Mouse (Mus musculus) bone marrow, adult 2 months (tissue): ENCODE data around the gene Ppp1r12c. TPM values are rescaled to one million over a fixed set of nuclear protein-coding genes. Genes with fewer than 3 reads are reported as not detected.
"Not testable (repeated sequence)": the region's sequence is repeated elsewhere in the genome, so short reads cannot be mapped to it uniquely, and the experiment has no call there.

ENCODE experiments used
- H3K27ac ChIP-seq: fragments of 200-500 bp; 2 replicates; pipeline ENCODE4 v1.5.1; 2012; ENCODE audit warnings: low read depth, mild to moderate bottlenecking, control low read depth, inconsistent platforms, low read length; ENCODE audit not compliant: control insufficient read depth, poor library complexity, insufficient read depth
- H3K4me1 ChIP-seq: fragments of 200-500 bp; 2 replicates; pipeline ENCODE4 v1.6.1; 2011; ENCODE audit warnings: low read length; ENCODE audit not compliant: control insufficient read depth, insufficient read depth
- H3K4me3 ChIP-seq: fragments of 200-500 bp; replicated peaks from 2 replicates; pipeline ENCODE3; 2011; ENCODE audit warnings: mild to moderate bottlenecking, low read depth, low read length, control low read depth; ENCODE audit not compliant: control insufficient read depth
- CTCF ChIP-seq: fragments of 200-500 bp; IDR thresholded peaks from 2 replicates; pipeline ENCODE4 v1.5.1; 2011; ENCODE audit warnings: low read length, control low read depth; ENCODE audit not compliant: control insufficient read depth, insufficient read depth
- POLR2A ChIP-seq: fragments of 200-500 bp; IDR thresholded peaks from 2 replicates; pipeline ENCODE4 v1.6.1; 2011; ENCODE audit warnings: low read depth, mild to moderate bottlenecking, control low read depth, low read length, borderline replicate concordance; ENCODE audit not compliant: control insufficient read depth
- WGBS: fragments of 180-500 bp; shearing (Covaris S2); methylation state at CpG from one replicate; pipeline ENCODE4 v1.1.7; 2018; 5-methylcytosine and 5-hydroxymethylcytosine counted together
- polyA plus RNA-seq: library from polyadenylated mRNA; stranded (reverse); fragments of >200 nt; gene quantifications from 2 replicates; pipeline ENCODE4 v1.2.4, GENCODE M21; 2011; ENCODE audit warnings: low replicate concordance; ENCODE audit not compliant: missing spikeins, insufficient read depth, insufficient read length

The Ppp1r12c gene
- polyA plus RNA-seq, 1 experiment: 340 TPM

DNA sequence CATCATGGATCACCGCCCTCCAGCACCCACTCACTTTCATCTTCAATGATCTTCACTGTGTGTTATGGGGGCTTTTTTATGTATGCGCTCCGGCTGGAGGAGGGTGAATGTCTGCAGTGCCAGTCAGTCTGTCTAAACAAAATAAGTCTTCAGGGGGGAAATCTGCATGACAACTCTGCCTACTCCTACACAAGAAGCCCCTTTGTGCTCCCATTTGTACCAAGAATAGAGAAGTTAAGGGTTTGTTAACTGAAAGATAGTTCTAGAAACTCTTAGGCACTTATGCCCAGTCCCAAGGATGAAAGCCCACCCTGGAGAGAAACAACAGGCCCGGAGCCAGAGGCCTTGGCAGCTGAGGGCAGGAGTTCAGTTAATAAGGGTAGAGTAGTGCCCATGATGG is 34.9 kb upstream of the Ppp1r12c start:
- Histone ChIP-seq H3K4me3 (no peak overlapping the region), H3K4me1 (no peaks in the 10 kb centered on the region), H3K27ac (no peak overlapping the region)
- TF ChIP-seq CTCF: no peak
- TF ChIP-seq POLR2A: no peak
- WGBS: 85% methylated on average over 4 of the region's 4 CpGs

DNA sequence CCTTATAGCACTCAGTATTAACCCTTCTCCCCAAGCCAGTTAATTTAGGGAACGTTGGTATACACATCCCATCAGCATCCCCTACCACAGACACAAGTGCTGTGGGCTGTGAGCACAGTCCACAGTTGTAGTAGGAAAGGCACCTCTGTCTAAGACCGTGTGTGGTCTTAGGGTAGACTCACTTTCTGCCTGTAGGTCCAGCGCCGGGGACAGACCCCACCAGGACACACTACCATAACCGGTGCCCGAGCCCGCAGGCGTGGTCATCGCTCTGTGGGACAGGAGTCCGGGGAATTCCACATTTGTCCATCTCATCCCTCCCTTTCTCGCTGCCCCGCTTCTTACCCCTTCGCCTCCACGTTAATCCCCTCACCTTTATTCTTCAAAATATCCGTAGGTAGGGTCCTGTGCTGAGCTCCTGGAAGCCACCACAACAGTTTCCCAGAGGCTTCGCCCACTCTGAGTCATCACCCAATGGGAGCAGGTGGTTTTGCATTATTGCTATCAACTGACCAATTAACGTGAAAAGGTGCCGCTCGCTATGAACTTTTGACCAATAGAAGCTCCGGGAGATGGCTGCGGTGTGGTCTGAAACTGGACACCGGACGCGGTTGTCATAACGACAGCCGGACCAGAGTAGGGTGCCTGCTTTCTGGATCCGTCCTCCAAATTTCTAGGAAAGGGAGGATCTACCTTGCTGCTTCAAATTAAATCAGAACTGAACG is 30.7 kb upstream of the Ppp1r12c start, which contains the start of gene Dnaaf3:
Gene Dnaaf3 (minus strand): TSS at position 449 of the 725 bp plus-strand sequence.
- WGBS: 12% methylated on average over 28 of the region's 28 CpGs
- Histone ChIP-seq H3K4me1 (no peaks in the 10 kb centered on the region), H3K27ac (no peak within 1 kb of the TSS), H3K4me3 (no peak within 1 kb of the TSS)
- TF ChIP-seq CTCF: no peak
- TF ChIP-seq POLR2A: no peak

DNA sequence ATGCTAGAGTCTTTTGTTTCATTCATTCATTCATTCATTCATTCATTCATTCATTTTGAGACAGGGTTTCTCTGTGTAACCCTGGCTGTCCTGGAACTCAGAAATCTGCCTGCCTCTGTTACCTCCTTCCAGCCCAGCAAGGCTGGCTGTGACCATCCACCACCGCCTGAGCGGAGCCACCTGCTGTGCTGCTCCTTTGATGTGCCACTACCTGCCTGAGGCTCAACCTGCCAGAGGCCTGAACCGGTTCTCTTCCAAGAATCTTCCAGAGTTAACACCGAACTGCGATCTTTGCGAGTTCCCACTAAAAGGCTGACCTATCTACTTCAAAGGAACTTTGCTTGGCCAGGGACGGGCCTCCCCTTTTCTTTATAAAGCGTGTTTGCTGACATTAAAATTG is 28.7 kb upstream of the Ppp1r12c start:
- 85% methylated on average over 7 of the region's 8 CpGs for WGBS
- H3K27ac ChIP-seq, H3K4me3 ChIP-seq, H3K4me1 ChIP-seq: not testable (repeated sequence)

DNA sequence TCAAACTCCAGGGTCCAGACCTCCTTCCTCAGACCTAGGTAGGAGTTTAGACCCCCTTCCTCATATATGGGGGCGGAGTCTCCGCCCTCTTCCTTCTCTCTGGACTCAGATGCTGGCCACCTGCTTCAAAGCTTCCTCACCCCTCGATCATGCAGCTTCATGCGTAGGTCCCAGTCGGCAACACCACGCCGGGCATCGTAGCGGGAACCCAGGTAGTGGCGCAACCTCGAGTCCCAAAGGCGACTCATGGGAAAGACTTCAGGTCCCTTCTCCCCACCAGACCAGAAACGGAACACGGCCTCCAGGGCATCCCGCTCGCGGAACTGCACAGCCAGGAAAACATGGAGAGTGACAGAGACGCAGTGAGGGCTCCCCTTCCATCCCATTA is 25.8 kb upstream of the Ppp1r12c start:
- Histone ChIP-seq H3K4me3 (peak overlapping the region; percentile 17), H3K27ac (no peak overlapping the region), H3K4me1 (no peaks in the 10 kb centered on the region; the same call in 1 of the 2 replicates)
- TF ChIP-seq POLR2A: no peak
- no peak for TF ChIP-seq CTCF
- WGBS: 51% methylated on average over 18 of the region's 18 CpGs

DNA sequence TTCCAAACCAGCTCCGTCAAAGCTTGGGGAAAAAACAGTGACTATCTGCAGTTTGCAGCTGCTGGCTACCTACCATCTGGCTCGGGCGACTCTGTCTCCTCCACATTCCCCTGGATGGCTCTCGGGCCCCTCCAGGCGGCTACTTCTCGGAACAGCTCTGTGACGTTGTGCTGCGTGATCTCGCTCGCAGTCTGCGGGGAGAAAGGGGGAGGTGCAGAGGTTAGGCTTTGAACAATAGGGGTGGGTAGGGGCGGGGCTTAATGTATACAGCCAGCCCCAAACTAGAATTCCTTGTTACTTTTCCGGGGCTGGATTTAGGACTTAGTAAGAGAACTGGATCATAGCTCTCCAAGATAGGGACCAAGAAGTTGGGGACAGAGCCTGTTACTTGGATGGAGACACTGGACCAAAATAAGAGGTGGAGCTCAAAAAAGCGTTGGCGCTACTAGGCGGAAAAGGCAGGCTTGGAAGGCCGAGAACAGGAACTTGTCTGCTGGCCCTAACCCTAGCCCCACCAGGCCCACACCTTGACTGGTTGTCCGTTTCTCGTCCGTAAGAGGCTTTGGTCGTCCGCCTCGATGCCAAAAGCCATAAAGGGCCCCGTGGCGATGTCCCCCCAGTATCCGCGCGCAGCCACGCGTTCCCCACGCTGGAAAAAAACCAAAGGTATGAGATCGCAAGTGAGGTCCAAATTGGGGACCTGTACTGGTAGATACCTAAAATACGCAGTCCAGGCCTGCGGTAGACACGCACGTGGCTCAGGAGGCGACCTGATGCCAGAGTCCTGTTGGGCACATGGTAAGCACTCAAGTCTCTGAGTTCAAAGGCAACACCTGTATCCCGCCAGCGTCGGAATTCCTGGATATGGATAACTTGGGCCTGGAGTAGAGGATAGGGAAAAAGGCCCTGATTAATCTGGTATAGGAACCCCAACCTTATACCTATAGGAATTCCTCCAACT is 25.1 kb upstream of the Ppp1r12c start:
- 16% methylated on average over 40 of the region's 40 CpGs for WGBS
- TF ChIP-seq POLR2A (no peak), CTCF (peak; percentile 63)
- H3K4me1 ChIP-seq: no peaks in the 10 kb centered on the region; the same call in 1 of the 2 replicates
- peak overlapping the region; percentile 44 for H3K4me3 ChIP-seq
- H3K27ac ChIP-seq: peak overlapping the region; percentile 58; the same call in 1 of the 2 replicates

DNA sequence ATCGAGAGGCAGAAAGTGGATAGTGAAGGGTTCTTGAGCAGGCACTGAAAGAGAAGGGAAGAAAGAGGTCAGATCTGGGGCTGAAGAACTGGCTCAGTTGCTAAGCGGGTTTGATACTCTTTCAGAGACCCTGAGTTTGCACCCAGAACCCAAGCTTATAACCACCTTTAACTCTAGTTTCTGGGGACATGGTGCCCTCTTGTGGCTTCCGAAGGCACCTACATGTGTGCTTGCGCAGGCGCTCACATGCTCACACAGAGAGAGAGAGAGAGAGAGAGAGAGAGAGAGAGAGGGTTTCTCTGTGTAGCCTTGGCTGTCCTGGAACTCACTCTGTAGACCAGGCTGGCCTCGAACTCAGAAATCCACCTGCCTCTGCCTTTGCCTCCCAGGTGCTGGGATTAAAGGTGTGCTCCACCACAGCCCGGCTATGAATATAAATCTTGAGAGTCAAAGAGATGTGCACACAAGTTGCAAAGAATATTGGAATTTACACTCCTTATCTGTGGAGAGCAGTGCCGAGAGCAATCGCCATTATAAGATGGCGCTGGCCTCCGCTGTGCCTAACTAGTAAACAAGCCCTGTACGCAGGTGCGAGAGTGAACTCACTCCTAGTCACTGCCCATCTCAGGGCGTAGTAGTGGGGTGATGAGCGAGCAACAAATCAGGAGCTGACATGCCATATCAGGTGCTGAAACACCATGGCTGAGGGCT is 22.9 kb upstream of the Ppp1r12c start, which contains the start of gene Tnni3:
Gene Tnni3 (minus strand): TSS at position 18 of the 711 bp plus-strand sequence.
- not testable (repeated sequence) for H3K4me1 ChIP-seq
- WGBS: 57% methylated on average over 15 of the region's 15 CpGs

DNA sequence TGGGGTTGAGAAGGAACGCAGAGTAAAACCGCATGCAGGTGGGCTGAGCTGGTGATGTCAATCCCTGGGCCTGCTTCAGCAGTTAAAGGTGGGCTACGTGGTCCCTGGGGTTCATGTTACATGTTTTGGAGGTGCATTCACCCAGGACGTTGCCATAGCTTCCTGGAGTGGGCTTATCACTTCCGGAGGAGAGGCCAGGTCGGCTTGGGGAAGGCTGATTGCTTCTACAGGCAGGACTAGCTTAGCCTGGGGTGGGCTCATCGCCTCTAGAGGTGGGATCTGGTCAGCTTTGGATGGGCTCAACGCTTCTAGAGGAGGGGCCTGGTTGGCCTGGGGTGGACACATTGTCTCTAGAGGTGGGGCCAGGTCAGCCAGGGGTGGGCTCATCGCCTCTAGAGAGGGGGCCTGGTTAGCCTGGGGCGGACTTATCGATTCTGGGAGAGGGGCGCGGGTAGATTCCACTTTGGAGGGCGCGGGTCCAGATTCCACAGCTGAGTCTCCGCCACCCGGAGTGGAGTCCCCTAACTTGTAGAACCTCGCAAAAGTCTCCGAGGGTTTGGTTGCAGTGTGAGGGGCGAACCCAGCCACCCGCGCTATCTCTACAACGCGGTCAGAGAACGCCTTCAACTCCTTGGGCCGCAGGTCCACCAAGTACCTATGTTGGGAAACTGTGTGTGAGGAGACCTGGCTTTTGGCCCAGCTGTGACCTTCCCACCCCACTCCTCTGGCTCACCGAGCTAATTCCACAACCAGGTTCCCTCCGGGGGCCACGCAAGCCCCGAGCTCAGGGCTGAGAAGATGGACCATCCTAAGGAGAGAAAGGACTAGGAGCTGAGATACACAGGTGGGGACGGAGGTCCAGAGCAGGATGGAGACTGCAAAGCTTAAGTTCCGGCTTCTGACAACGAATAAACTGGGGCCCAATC is 22.0 kb upstream of the Ppp1r12c start:
- WGBS: 86% methylated on average over 33 of the region's 33 CpGs
- peaks cover 2% of the 10 kb centered on the region; the same call in 1 of the 2 replicates for H3K4me1 ChIP-seq
- H3K4me3 ChIP-seq: no peak overlapping the region
- H3K27ac ChIP-seq: no peak overlapping the region
- TF ChIP-seq POLR2A (no peak), CTCF (no peak)

More for the DNA sequence above, 22.9 kb upstream of the Ppp1r12c start, which contains the start of gene Tnni3:
- H3K27ac ChIP-seq, H3K4me3 ChIP-seq: not testable (repeated sequence)
- peak; percentile 71 for TF ChIP-seq CTCF
